Mouse (Mus musculus) C2C12 (cell line): ENCODE results near the gene Lhx2. TPM values are rescaled to one million over a fixed set of nuclear protein-coding genes. Genes with fewer than 3 reads are reported as not detected.

Experiments
- H3K27me3 ChIP-seq: one replicate; pipeline ENCODE4 v1.6.1; 2011; ENCODE audit not compliant: control insufficient read depth, insufficient read depth, insufficient read length
- H3K36me3 ChIP-seq: one replicate; pipeline ENCODE4 v1.6.1; 2011; ENCODE audit not compliant: control insufficient read depth, insufficient read depth
- H3K4me3 ChIP-seq: one replicate; pipeline ENCODE4 v1.5.1; 2011; ENCODE audit warnings: mild to moderate bottlenecking, control low read depth; ENCODE audit not compliant: poor library complexity, insufficient read depth, severe bottlenecking
- H3K79me2 ChIP-seq: one replicate; pipeline ENCODE4 v1.6.1; 2011; ENCODE audit not compliant: control insufficient read depth, insufficient read depth
- H3K79me3 ChIP-seq: one replicate; pipeline ENCODE4 v1.6.1; 2011; ENCODE audit warnings: low read depth, control low read depth
- H3ac ChIP-seq: one replicate; pipeline ENCODE3; 2011; ENCODE audit warnings: low read depth; ENCODE audit not compliant: control insufficient read depth, insufficient read length
- CEBPB ChIP-seq: IDR thresholded peaks from one replicate; pipeline ENCODE4 v1.6.1; 2011; ENCODE audit warnings: low read depth, mild to moderate bottlenecking, control low read depth, moderate library complexity
- CTCF ChIP-seq: IDR thresholded peaks from one replicate; pipeline ENCODE4 v1.5.1; 2011; ENCODE audit not compliant: control insufficient read depth, insufficient read depth, insufficient read length
- FOSL1 ChIP-seq: IDR thresholded peaks from one replicate; pipeline ENCODE4 v1.8.0; 2011; ENCODE audit warnings: mild to moderate bottlenecking, low read length; ENCODE audit not compliant: poor library complexity, insufficient read depth, severe bottlenecking
- MAX ChIP-seq: IDR thresholded peaks from one replicate; pipeline ENCODE4 v1.6.1; 2011; ENCODE audit warnings: mild to moderate bottlenecking, control low read depth
- MYOD1 ChIP-seq: IDR thresholded peaks from one replicate; pipeline ENCODE4 v1.6.1; 2011; ENCODE audit warnings: low read depth; ENCODE audit not compliant: control insufficient read depth, insufficient read length
- MYOG ChIP-seq: IDR thresholded peaks from one replicate; pipeline ENCODE4 v1.6.1; 2011; ENCODE audit not compliant: control insufficient read depth, insufficient read length; ENCODE audit errors: extremely low read depth
- USF1 ChIP-seq: IDR thresholded peaks from one replicate; pipeline ENCODE4 v1.6.1; 2011; ENCODE audit warnings: low read depth, mild to moderate bottlenecking, control low read depth, moderate library complexity
- polyA plus RNA-seq: library from polyadenylated mRNA; unstranded; fragments of >200 nt; fragmentation: generic; extraction: Trizol; gene quantifications from one replicate; pipeline ENCODE4 v1.2.1, GENCODE M21; 2012; ENCODE audit warnings: missing spikeins

The Lhx2 gene
- polyA plus RNA-seq, 1 experiment, result 2.8 TPM

DNA sequence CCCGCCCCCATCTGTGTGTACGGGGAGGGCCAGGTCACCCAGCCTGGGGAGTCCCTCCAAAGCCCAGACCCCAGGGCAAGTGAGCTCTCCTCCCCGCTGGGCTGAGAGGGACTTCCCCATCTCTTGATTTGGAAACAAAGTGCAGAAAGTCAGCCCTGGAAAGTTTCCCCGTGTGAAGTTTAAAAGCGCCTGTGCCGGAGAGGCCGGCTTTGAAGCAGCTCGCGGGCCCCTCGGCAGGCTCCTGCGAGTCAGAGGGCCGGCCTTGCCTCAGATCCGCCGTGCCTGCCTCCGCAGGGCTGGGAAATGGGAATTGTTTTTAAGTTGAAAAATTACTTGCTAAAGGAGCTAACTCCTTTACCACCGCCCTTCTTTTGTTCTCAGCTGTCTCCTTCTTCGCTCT lies 2.5 kb upstream of the Lhx2 start:
- no peak for TF ChIP-seq MAX
- no peak for TF ChIP-seq FOSL1
- no peak for TF ChIP-seq MYOD1
- no peak for TF ChIP-seq USF1
- no peak for TF ChIP-seq MYOG
- no peak for TF ChIP-seq CTCF
- no peak for TF ChIP-seq CEBPB
- no peak overlapping the region for H3ac ChIP-seq
- H3K79me2 ChIP-seq, result no peaks in the 10 kb centered on the region
- no peak overlapping the region for H3K4me3 ChIP-seq
- H3K79me3 ChIP-seq, result no peaks in the 10 kb centered on the region
- no peaks in the 10 kb centered on the region for H3K36me3 ChIP-seq
- peaks cover 45% of the 10 kb centered on the region for H3K27me3 ChIP-seq

DNA sequence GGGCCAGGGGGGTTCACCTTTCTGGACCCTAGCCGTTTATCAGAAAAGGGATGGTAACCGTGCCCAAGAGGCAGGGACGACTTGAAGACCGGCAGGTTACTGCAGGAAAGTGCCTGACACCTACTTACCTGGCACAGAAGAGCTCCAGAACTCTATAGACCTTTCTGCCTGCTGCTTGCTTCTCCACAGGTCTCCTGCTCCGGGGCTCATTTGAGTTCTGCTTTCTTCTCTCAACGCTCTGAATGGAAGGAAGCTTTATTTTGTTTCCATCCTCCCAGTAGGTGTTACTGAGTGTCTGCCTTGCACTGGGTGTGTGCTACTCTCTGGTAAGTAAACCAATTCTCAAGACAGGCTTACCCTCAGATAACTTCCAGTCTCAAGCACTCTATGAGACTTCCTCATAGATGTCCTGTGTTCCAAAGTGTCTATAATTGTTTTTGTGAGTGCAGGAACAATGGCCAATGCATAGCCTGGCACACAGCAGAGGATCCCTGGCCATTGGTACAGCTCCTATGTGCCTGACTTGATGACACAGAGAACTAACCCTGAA lies 1.9 kb upstream of the Lhx2 start:
- Histone ChIP-seq H3K79me2 (no peaks in the 10 kb centered on the region), H3K79me3 (no peaks in the 10 kb centered on the region), H3K27me3 (peaks cover 45% of the 10 kb centered on the region), H3K4me3 (no peak overlapping the region), H3K36me3 (no peaks in the 10 kb centered on the region), H3ac (no peak overlapping the region)
- TF ChIP-seq MAX, result no peak
- no peak for TF ChIP-seq USF1
- TF ChIP-seq FOSL1, result no peak
- no peak for TF ChIP-seq CEBPB
- TF ChIP-seq MYOD1, result no peak
- no peak for TF ChIP-seq MYOG
- TF ChIP-seq CTCF, result no peak

DNA sequence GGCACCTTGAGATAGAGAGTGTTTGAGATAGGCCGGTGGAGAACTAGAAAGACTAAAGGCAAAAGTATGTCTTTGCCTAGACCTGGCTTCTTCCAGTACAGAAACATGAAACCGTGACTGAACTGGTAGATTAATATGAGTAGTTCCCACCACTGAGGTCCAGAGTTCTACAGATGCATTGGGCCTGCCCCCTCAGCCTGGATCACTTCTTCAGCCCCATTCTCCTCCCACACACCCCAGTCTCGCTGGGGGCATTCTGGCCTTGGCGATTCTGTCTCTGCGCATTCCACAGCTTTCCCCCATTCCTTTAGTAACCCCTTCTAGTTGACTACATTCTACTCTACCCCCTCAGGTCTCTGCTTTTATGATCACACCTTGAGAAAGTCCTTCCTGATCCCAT lies 1.4 kb upstream of the Lhx2 start:
- no peak overlapping the region for H3ac ChIP-seq

DNA sequence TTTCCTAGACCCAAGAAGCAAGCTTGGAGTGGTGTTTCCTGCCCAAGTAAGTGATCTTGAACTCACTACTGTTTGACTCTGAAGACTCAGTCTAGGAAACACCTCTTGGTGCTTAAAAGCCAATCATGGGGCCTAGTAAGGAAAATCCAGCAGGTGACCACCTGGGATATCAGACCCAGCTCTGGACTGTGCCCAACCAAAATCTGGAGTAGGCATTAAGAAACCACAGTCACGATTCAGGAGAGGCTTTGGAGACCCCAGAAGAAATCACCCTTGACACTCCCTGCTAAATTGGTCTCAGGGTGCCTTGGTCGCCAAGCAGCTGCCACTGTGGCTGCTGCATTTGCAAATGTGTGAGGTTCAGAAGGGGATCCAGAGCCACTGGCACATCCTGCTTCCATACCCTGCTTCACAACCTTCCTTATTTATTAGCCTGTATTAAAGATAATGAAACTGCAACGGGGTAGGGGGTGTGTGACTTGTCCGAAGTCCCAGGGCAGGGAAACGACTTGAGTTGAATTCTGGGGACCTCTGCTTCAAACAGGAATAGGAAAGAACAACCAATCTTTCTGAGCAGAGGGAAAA lies 641 bp upstream of the Lhx2 start:
- Histone ChIP-seq H3K27me3 (peaks cover 51% of the 10 kb centered on the region), H3K4me3 (no peak overlapping the region), H3K79me2 (no peaks in the 10 kb centered on the region), H3K79me3 (no peaks in the 10 kb centered on the region), H3ac (no peak overlapping the region), H3K36me3 (no peaks in the 10 kb centered on the region)
- no peak for TF ChIP-seq MYOD1
- TF ChIP-seq CEBPB, result no peak
- TF ChIP-seq FOSL1, result no peak
- TF ChIP-seq USF1, result no peak
- TF ChIP-seq MAX, result no peak
- TF ChIP-seq MYOG, result no peak
- TF ChIP-seq CTCF, result no peak

More for the DNA sequence above, 1.4 kb upstream of the Lhx2 start:
- Histone ChIP-seq H3K27me3 (peaks cover 48% of the 10 kb centered on the region), H3K36me3 (no peaks in the 10 kb centered on the region), H3K4me3 (no peak overlapping the region), H3K79me3 (no peaks in the 10 kb centered on the region), H3K79me2 (no peaks in the 10 kb centered on the region)
- TF ChIP-seq MYOG (no peak), CEBPB (no peak), USF1 (no peak), FOSL1 (no peak), MYOD1 (no peak), MAX (no peak), CTCF (no peak)

DNA sequence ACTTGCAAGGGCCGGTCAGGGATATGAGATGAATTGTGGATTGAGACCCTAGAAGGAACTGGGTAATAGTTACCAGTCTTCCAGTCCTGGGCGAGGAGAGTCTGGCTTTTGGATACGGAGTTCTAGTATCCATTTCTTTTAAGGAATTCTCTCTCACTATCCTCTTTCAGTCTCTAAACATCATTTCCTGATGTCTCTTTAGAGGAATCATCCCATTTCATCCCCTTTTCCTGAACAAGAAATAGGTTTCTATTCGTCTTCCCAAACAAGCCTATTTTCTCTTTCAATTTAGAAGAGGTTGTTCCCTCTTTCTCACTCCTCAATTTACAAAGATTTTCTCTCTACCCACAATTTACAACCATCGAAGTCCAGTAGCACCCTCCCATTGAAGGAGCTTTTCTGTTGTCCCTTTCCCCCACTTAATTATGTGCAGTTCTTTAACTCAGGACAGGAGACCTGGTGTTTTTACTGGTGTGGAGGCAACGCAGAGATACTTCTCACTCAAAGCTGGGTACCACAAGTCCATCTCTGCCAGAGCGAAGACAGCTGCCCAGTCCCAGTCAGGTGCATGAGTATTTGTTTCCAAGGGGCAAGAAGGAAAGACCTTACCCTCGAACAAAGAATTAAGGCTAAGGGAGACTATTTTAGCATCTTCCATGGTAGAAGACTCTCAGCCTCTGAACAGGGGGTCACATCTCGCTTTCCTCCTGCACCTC lies 987 bp downstream of the Lhx2 start:
- peaks cover 54% of the 10 kb centered on the region for H3K27me3 ChIP-seq
- H3K4me3 ChIP-seq, result peak overlapping the region; percentile 6
- H3K79me3 ChIP-seq, result no peaks in the 10 kb centered on the region
- TF ChIP-seq MAX, result no peak
- no peak for TF ChIP-seq MYOG
- no peak for TF ChIP-seq MYOD1
- no peak for TF ChIP-seq CTCF
- no peak for TF ChIP-seq USF1
- no peak for TF ChIP-seq CEBPB
- no peak for TF ChIP-seq FOSL1
- H3K79me2 ChIP-seq, result no peaks in the 10 kb centered on the region
- no peaks in the 10 kb centered on the region for H3K36me3 ChIP-seq
- H3ac ChIP-seq, result peak overlapping the region; percentile 52
